Mouse (Mus musculus) liver, embryonic 14.5 days (tissue): Measurements from ENCODE around the gene Ren1.

Experiments
- CTCF ChIP-seq: IDR thresholded peaks from 2 replicates; pipeline ENCODE4 v1.5.1; 2016; ENCODE audit warnings: antibody characterized with exemption, low read depth, control low read depth
- EP300 ChIP-seq: IDR thresholded peaks from 2 replicates; pipeline ENCODE4 v1.6.1; 2016; ENCODE audit warnings: antibody characterized with exemption, low read depth

DNA sequence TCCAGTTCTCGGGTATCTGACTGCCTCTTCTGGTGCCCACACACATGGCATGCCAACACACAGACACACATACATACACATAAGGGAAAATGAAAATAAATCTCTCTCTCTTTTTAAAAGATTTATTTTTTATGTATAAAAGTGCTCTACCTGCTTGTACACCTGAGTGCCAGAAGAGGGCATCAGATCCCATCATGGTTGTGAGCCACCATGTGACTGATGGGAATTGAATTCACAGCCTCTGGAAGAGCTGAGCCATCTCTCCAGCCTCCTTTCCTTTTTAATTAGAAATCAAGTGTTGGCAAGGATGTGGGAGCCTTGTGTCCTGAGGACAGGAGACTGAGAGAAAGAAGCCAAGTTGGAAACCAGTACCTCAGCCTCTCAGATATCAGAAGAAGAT, 33.2 kb upstream of the Ren1 start:
- TF ChIP-seq CTCF (no peak), EP300 (no peak)
